Mouse (Mus musculus) adrenal gland (tissue): Measurements from ENCODE around the gene Fhit.

Experiments
- intact Hi-C: fragments of 180-260 bp; cut with DNase I; formaldehyde crosslinking; loops from one replicate; pipeline ENCODE4 v1.15.1; 2025

The Fhit gene

DNA sequence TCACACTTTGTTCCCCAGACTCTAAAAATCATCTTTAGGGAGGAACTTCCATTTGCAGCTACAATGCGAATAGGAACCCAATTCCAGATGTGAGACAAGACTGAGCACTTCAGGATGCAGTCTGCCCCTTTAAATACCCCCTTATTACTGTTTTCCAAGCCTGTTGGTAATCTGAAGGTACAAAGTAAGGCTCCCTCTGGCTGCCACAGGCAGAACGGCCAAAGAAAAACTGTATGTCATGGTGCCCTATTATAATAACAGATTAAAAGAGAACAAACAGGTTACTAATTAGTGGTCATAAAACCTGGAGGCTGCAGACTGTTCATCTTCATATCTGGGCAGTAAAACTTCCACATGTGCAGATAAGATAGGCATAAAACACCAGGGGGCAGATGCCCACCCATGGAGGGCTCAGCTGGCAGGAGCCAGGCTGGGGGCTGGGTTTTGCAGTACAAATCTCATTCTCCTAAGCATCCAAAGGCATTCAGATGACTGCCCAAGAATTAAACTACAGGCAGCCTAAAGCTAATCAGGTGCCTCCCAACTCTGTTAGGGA lies 1439.8 kb downstream of the Fhit start:
- intact Hi-C loops = no loop called here

- intact Hi-C loops = no loop called here
Observed at GRCm38 (mm10) chr14:9698621-9699020, 1463.2 kb downstream of the Fhit start.

- intact Hi-C loops = no loop called here
Observed at GRCm38 (mm10) chr14:9697101-9697500, 1464.7 kb downstream of the Fhit start.

DNA sequence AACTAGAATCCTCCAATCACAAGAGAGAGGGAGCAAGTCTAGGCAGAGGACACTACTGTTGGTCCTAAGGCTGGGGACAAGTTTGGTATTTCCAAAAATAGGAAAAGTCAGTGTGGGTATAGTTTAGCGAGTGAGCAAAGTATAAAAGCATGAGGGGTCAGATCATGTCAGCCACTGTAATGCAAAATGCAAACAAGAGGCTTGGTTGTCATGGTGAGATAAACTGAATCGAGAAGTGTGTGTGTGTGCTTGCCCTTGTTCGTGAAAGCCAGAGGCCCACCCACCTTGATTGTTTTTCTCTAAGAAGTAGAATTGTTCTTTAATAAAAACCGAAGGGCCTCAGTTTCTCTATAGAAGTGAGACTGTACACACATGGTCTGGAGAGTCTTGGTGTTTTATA lies 1465.8 kb downstream of the Fhit start:
- intact Hi-C loops = no loop called here

DNA sequence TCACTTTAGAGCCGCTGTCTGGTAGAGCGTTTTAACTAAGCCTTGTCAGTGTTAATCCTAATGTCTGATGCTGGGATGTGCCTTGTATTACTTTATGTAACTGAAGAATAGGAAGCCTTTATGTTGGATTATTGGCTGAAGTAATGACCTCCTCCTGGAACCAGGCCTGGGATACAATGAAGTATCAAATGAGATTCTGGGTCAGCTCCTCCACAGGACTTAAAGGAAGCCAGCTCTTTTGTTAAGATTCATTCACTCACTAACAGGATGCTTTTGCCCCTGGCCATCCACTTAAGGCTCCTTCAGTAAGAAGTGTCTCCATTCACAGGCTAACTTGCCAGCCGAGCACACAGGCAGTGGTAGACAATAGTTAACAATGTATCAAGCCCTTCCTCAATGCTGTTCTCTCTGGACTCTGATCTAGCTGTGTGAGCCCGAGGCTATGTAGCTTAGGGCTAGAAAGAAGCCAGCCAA lies 1466.6 kb downstream of the Fhit start:
- intact Hi-C loops = no loop called here

GRCm38 (mm10) chr14:9688664-9689257 lies 1473.1 kb downstream of the Fhit start:
- intact Hi-C loops = no loop called here

- intact Hi-C loops = no loop called here
Observed at GRCm38 (mm10) chr14:9684362-9684761, 1477.5 kb downstream of the Fhit start.

- intact Hi-C loops = no loop called here
Observed at GRCm38 (mm10) chr14:9672728-9673127, 1489.1 kb downstream of the Fhit start.

DNA sequence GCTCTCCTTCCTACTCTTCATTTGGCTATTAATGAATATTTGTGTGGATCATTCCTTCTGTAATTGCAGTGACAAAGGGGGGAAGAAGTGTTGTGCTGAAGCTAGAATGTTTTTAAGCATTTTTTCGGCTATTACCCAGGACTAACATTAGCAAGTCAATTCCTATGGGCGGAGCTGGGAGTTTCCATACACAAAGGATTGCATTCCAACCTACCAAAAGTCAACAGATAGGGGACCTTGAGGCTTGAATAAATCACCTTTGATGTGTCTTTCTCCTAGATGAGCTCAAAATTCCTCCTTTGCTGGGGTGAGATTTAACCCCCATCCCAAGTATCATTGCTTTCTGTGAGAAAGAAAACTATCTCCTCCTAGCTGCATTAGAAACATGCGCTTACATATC lies 1490.1 kb downstream of the Fhit start:
- intact Hi-C loops = no loop called here

DNA sequence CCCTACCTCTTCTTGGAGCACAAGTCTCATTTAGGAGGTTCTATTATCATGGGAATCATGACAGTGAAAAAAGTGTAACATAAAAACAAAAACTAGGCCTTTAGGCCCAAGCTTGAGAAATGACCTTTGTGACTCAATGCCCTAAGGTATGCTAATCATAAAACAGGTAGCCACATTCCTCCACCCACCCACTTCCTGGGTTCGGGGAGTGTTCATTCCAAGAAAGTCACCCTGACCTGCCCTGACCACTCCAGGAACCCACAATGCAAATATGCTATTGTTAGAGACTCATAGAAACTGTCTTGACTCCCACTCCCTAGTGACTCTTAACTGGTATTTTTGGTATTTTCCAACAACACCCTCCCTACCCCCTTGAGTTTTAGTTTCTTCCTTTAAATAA lies 1492.1 kb downstream of the Fhit start:
- intact Hi-C loops = no loop called here

DNA sequence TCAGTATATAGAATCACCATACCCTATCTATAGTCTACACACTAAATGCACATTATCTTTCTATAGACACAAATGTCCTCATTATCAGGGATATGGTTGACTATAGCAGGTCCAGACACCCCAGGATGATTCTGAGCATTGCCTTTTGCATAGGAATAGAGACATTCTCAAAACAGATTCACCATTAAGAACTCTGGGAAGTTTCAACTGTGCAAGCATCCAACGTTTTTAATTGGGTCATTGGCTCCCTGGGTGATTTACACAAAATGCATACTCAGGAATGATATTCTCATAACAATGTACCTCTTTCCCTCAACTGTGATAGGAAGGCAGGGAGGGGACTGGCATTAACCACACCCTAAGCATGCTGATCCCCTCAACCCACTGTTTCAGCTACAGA lies 1503.4 kb downstream of the Fhit start:
- intact Hi-C loops = no loop called here

GRCm38 (mm10) chr14:9651417-9651816 lies 1510.4 kb downstream of the Fhit start:
- intact Hi-C loops = no loop called here

DNA sequence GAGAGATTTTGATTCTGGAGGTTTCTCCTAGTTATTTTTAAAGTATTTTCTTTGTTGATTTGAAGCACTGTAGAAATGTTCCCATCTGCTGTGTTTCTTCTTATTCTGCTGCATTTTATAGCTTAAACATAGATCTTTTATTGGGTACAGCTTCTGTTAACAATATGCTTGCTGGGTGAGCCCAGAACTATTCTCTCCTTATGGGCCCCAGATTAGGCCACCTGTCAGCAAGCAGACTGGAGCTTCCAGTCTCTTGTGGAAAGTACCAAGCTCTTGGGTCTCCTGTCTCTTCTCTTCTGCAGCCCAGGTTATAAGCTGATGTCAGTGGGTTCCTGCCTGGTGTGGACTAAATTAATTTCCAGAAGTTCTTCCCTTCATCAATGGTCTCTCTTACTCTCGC lies 1513.4 kb downstream of the Fhit start:
- intact Hi-C loops = no loop called here

- intact Hi-C loops = no loop called here
Observed at GRCm38 (mm10) chr14:9646233-9646632, 1515.6 kb downstream of the Fhit start.

DNA sequence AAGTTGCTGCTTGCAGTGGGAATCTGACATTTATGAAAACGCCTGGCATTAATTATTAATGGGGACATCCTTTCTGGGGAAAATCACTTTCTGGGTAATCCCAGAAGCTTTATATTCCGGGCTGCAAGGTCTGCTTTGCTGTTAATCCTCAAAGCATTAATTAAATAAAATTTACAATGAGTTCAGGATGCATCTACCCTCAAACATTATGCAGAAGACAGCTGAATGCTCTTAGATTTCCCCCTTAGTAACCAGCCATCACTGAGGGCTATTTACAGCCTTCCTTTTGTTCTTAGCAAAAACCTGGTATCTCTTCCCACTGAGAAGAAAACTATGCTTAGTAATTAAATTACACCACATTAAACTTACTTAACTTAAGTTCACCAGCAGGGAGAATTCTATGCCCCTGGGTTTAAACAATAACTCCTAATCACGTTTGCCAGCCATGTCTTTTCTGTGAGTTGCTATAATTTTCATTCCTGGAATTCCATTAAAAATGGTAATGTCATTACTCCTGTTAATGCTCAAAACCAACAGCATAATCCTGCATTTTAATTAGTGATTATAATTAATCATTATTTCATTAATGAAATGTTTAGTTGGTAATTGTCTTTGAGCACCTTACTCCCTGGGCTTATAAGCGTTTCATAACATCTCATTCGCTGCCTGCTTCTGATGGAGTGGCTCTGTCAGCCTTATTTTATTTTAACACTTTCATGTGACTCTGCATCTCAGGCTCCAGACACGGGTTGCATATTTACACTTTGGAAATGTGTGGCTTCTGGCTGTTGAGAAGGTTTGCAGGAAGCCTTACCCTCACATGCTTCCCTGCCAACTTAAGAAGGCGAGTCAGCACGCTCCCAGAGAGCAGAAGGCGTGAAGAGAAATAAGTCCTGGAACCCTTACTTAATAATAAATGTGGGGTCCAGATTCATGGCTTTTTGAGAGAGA lies 1517.3 kb downstream of the Fhit start:
- intact Hi-C loops = no loop called here

DNA sequence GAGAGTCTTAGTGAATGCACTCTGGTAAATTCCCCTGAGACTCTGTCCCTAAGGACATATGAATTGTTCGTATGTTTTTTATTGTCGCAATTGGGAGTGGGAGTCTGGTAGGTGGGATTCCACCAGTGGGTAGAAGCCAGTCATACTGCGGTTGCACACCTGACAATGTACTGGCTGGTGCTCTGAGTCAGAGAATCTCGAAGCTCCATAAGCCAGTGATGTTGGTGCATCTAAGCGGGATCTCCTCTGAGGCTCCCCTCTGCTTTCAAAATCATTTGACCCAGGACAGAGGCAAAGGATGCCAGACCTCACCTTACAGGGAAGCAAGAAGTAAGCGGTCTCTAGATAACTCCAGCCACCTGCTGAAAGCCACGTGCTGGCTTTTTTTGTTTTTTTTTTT lies 1518.1 kb downstream of the Fhit start:
- intact Hi-C loops = no loop called here

GRCm38 (mm10) chr14:9642628-9643027 lies 1519.2 kb downstream of the Fhit start:
- intact Hi-C loops = no loop called here

- intact Hi-C loops = no loop called here
Observed at GRCm38 (mm10) chr14:9642068-9642467, 1519.8 kb downstream of the Fhit start.

DNA sequence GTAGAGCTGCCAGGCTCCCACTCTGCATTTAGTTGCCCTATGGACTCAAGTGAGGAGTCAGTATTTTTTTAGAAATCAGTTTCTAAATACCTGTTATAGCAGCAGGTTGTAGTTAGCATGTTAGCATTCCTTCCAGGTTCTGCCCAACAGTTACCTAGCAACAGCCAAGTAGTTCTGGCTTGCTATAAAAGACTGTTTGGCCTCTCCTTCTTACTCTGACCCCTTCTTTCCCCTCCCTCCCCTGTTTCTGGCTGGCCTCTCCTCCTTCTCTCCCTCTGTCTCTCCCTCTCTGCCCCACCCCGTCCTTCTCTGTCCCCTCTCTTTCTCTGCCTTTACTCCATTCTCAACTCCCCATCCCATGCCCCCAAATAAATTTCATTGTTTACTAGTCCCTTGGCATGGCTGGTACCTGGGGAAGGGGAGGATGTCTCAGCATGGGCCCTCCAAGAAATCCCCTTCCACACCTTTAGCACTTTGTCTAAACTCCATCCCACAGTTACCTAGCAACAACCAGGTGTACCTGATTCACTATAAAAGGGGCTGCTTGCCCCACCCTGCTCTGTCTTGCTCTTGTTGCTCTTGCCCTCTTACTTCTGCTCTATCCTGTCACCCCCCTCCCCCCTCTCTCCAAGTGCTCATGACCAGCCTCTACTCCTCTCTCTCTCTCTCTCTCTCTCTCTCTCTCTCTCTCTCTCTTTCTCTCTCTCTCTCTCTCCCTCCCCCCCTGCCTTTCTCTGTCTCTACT lies 1527.4 kb downstream of the Fhit start:
- intact Hi-C loops = no loop called here

- intact Hi-C loops = no loop called here
Observed at GRCm38 (mm10) chr14:9632537-9632936, 1529.3 kb downstream of the Fhit start.

DNA sequence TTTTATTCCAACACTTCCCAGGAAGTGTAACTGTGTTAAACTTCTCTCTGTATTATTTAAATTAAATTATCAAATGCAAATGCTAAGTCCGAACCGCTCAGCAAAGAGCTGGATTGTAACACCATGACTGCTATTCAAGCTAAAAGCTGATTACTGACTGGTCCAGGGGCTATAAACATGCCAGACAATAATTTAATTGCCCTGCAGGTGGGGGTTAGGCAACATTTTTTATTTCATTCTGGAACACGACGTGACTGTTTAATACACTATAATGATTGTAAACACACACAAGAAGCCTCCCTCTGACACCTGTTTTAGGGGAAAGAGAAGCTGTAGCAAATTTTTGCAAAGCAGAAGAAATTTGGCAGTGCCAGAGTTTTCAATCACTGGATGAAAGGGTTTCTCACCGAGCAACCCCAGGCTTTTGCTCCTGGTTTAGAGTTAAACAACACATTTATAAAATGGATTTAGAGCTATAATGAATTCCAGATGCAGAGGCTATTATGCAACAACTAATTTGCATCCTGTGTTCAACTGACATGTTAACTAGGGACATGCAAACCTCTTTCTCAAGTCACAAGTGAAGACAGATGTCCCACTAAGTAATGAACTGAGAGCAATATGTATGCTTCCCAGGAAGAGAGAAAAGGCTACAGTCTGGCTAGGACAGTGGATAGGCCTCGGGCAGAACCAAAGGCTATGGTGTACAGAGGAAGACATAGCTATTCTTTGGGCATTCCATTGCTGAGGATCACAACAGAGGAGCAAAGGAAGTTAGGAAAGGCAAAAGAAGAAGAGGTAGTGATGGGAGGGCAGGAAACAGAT lies 1538.4 kb downstream of the Fhit start:
- intact Hi-C loops = no loop called here
